Comparison of ENCODE assay signal across 14 mouse cellular contexts in genomic region chr6:31051771-31052170, GRCm38 (mm10).
"Had no signal": no experiment of that assay in that cellular context is flagged by ENCODE, and none has a peak within 500 bp of the region (broad histone marks: within the 10 kb centered on the region; RNA-seq: fewer than 3 reads in every experiment).

No protein-coding gene starts in this region.

- H3K4me3 ChIP-seq: midbrain, embryonic 10.5 days; midbrain, embryonic 12.5 days; neural tube, embryonic 12.5 days had no signal

- H3K4me1 ChIP-seq: midbrain, embryonic 10.5 days; neural tube, embryonic 12.5 days had no signal

- DNase-seq: lung, adult 18-20 months; lung, embryonic 14.5 days; lung, postnatal 10 days; lung, postnatal 4 days; midbrain, embryonic 14.5 days; right cerebral cortex, postnatal 14 days; right cerebral cortex, postnatal 4 days; spleen, adult 18-20 months; thymus, adult 18-20 months; thymus, postnatal 14 days; thymus, postnatal 36 days had no signal

- H3K27ac ChIP-seq: midbrain, embryonic 10.5 days; midbrain, embryonic 12.5 days; neural tube, embryonic 12.5 days had no signal
